Mouse (Mus musculus) erythroblast, embryonic 14.5 days (primary cell): ENCODE results near the gene Hoxd1. TPM values are rescaled to one million over a fixed set of nuclear protein-coding genes. Genes with fewer than 3 reads are reported as not detected.

ENCODE experiments used
- H3K27me3 ChIP-seq: 2 replicates; pipeline ENCODE4 v1.6.1; 2012; ENCODE audit warnings: inconsistent platforms; ENCODE audit not compliant: control insufficient read depth
- H3K36me3 ChIP-seq: 2 replicates; pipeline ENCODE4 v1.6.1; 2012; ENCODE audit warnings: mild to moderate bottlenecking, inconsistent platforms; ENCODE audit not compliant: control insufficient read depth
- H3K4me1 ChIP-seq: 2 replicates; pipeline ENCODE4 v1.6.1; 2012; ENCODE audit warnings: inconsistent platforms; ENCODE audit not compliant: control insufficient read depth
- H3K4me3 ChIP-seq: replicated peaks from 2 replicates; pipeline ENCODE3; 2012; ENCODE audit warnings: moderate library complexity, mild to moderate bottlenecking, inconsistent platforms
- H3K9me3 ChIP-seq: 2 replicates; pipeline ENCODE4 v1.6.1; 2012; ENCODE audit warnings: low read length, inconsistent platforms, mixed read lengths; ENCODE audit not compliant: control insufficient read depth
- GATA1 ChIP-seq: IDR thresholded peaks from 2 replicates; pipeline ENCODE4 v1.6.1; 2012; ENCODE audit warnings: low read length, inconsistent platforms, mixed read lengths
- TAL1 ChIP-seq: IDR thresholded peaks from 3 replicates; pipeline ENCODE4 v1.6.1; 2012; ENCODE audit warnings: low read length, inconsistent platforms, mixed read lengths
- polyA plus RNA-seq: library from polyadenylated mRNA; stranded (reverse); fragments of >175 nt; gene quantifications from 2 replicates; pipeline ENCODE4 v1.2.3, GENCODE M21; 2012

Hoxd1 gene
- polyA plus RNA-seq, 1 experiment: not detected

- Histone ChIP-seq H3K27me3 (peaks cover 4% of the 10 kb centered on the region; the same call in 1 of the 2 replicates), H3K9me3 (no peaks in the 10 kb centered on the region), H3K4me3 (no peak overlapping the region), H3K36me3 (no peaks in the 10 kb centered on the region), H3K4me1 (no peaks in the 10 kb centered on the region)
- no peak for TF ChIP-seq TAL1
- no peak for TF ChIP-seq GATA1
Measured at GRCm38 (mm10) chr2:74795531-74795930, 32.8 kb downstream of the Hoxd1 start.

GRCm38 (mm10) chr2:74808431-74808830 is 45.7 kb downstream of the Hoxd1 start:
- Histone ChIP-seq H3K4me1 (no peaks in the 10 kb centered on the region), H3K36me3 (no peaks in the 10 kb centered on the region), H3K4me3 (no peak overlapping the region), H3K9me3 (no peaks in the 10 kb centered on the region), H3K27me3 (peaks cover 14% of the 10 kb centered on the region)
- no peak for TF ChIP-seq GATA1
- TF ChIP-seq TAL1: no peak

Other genes starting within 250 kb of the Hoxd1 start
- gene Lnpk, start 183.5 kb upstream of the Hoxd1 start, polyA plus RNA-seq: 1.7 and 2.0 TPM in 2 replicates
- not detected in 2 replicates for gene Evx2, start 103.4 kb upstream of the Hoxd1 start, polyA plus RNA-seq
- not detected in 2 replicates for gene Hoxd13, start 94.7 kb upstream of the Hoxd1 start, polyA plus RNA-seq
- gene Hoxd12, start 88.0 kb upstream of the Hoxd1 start, polyA plus RNA-seq: not detected in 2 replicates
- not detected in 2 replicates for gene Hoxd11, start 83.4 kb upstream of the Hoxd1 start, polyA plus RNA-seq
- not detected in 2 replicates for gene Hoxd10, start 71.1 kb upstream of the Hoxd1 start, polyA plus RNA-seq
- gene Hoxd9, start 65.3 kb upstream of the Hoxd1 start, polyA plus RNA-seq: not detected in 2 replicates
- gene Hoxd8, start 58.4 kb upstream of the Hoxd1 start, polyA plus RNA-seq: not detected in 2 replicates
- gene Hoxd3, start 51.1 kb upstream of the Hoxd1 start, polyA plus RNA-seq: not detected in 2 replicates
- gene Hoxd4, start 51.1 kb upstream of the Hoxd1 start, polyA plus RNA-seq: 0.06 TPM in 1 of 2 replicates, not detected in the other
- gene Gm28230, start 36.3 kb upstream of the Hoxd1 start, polyA plus RNA-seq: not detected in 2 replicates
- 5.5 and 6.0 TPM in 2 replicates for gene Mtx2, start 62.8 kb downstream of the Hoxd1 start, polyA plus RNA-seq